Mouse (Mus musculus) megakaryocyte, embryonic 14.5 days (primary cell): ENCODE data around the gene Gng13. TPM values are rescaled to one million over a fixed set of nuclear protein-coding genes. Genes with fewer than 3 reads are reported as not detected.

ENCODE experiments used
- H3K27me3 ChIP-seq: replicated peaks from 2 replicates; pipeline ENCODE3; 2012; ENCODE audit warnings: inconsistent platforms
- H3K36me3 ChIP-seq: replicated peaks from 2 replicates; pipeline ENCODE3; 2012; ENCODE audit warnings: low read length, inconsistent platforms, mixed read lengths
- H3K4me1 ChIP-seq: 2 replicates; pipeline ENCODE4 v1.6.1; 2012; ENCODE audit warnings: inconsistent platforms
- H3K4me3 ChIP-seq: replicated peaks from 2 replicates; pipeline ENCODE3; 2012; ENCODE audit warnings: moderate library complexity, mild to moderate bottlenecking, inconsistent platforms
- H3K9me3 ChIP-seq: 2 replicates; pipeline ENCODE4 v1.6.1; 2012; ENCODE audit warnings: inconsistent platforms
- FLI1 ChIP-seq: IDR thresholded peaks from 2 replicates; pipeline ENCODE4 v1.6.1; 2012; ENCODE audit warnings: low read length, inconsistent platforms, mixed read lengths
- GATA1 ChIP-seq: IDR thresholded peaks from 3 replicates; pipeline ENCODE4 v1.6.1; 2012; ENCODE audit warnings: mixed read lengths, low read length, inconsistent platforms, borderline replicate concordance
- polyA plus RNA-seq: library from polyadenylated mRNA; stranded (reverse); fragments of >175 nt; gene quantifications from 2 replicates; pipeline ENCODE4 v1.2.3, GENCODE M21; 2012; ENCODE audit warnings: low replicate concordance; ENCODE audit not compliant: insufficient read depth

Gng13 gene
- polyA plus RNA-seq = not detected in 2 replicates

DNA sequence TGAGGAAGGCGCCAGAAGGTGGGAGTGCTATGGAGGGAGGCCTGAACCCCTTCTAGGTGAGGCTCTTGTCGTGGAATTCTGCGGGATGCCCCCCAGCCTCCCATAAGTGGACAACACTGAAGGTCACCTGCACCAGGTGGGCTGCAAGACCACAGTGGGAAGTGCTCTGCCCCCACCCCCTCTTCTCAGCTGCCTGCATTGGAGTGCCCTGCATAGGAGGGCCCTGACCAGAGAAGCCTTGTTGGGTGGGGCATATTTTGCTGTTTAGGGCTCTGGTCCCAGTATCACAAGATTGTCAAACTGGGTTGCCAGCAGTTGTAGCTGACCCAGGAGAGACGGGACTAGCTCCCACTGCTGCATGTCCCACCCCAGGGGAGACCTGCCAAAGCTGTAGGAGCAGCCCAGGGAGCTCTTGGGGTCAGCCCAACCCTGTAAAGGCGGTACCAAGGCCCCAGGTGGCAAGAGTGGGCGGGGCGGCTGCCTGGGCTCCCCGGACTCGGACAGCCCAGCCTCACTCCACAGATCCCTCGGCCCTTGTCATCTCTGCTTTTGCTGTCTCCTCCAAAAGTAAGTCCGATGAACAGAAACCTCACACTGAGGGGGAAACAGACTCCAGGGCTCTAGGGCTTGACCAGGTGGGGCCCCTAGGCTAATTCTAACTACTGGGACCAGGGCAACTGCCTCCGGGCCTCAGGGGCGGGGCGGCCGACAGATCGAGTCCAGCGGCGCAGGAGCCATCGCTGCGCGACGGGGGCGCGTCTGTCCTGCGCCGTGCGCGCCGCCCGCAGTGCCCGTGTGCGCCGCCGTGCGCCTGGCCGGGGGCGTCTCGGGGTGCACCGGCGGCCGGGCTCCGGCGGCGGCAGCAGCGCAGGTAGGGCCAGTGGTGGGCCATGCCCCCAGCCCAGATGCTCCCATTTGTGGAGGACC is at the start of gene Gng13:
TSS of gene Gng13 (plus strand) at position 461 of the 927 bp plus-strand sequence.
- Histone ChIP-seq H3K27me3 (peaks cover 62% of the 10 kb centered on the region), H3K4me1 (peaks cover 10% of the 10 kb centered on the region), H3K4me3 (no peak within 1 kb of the TSS), H3K36me3 (peaks cover 37% of the 10 kb centered on the region), H3K9me3 (peaks cover 8% of the 10 kb centered on the region)
- TF ChIP-seq GATA1 = no peak
- TF ChIP-seq FLI1 = no peak

DNA sequence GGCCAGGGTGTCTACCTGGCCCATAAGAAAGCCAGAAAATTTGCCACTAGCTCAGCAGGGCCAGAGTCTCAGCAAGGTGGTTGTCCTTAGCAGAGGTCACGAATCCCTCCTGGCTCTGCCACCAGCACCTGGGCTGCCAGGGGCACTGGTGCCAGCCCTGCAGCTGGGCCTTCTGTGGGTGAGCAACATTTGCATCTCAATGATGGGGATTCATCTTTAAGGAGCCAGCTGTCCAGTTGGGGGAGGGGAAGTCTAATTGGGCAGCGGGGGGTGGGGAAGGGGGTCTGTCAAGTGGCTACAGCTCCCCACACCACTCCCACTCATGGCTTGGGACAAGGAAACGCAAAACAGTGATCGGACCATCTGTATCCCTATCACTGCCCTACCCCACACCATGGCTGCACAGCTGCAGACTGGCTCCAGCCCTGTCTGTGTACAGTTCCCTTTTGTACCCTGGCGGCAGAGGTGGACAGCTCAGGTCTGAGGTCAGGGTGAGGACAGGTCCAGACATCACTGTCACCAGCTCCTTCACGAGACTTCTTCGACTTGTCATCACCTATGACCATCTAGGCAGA is 48.4 kb upstream of the Gng13 start:
- no peak for TF ChIP-seq FLI1
- TF ChIP-seq GATA1 = no peak
- H3K9me3 ChIP-seq = no peaks in the 10 kb centered on the region
- no peak overlapping the region for H3K4me3 ChIP-seq
- H3K4me1 ChIP-seq = no peaks in the 10 kb centered on the region
- no peaks in the 10 kb centered on the region for H3K36me3 ChIP-seq
- H3K27me3 ChIP-seq = peaks cover 80% of the 10 kb centered on the region

DNA sequence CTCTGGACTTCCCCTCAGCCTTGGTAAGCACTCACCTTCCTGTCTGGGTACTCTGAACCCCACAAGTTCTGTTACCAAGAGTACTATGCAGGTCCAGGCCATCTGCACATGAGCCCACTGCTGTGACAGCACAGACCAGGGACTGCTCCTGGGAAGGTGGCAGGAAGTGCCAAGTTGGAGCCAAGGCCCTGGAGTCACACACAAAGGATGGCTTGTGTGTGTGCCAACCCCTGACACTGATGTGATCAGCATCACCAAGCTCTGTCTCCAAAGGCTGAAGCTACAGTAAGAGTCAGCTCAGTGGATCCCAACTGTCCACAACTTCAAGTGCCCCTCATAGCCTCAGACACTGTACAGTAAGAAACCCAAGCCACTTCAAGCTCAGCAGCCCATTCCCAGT is 44.0 kb upstream of the Gng13 start:
- H3K9me3 ChIP-seq = peaks cover 15% of the 10 kb centered on the region
- H3K4me3 ChIP-seq = no peak overlapping the region
- no peaks in the 10 kb centered on the region for H3K4me1 ChIP-seq
- no peaks in the 10 kb centered on the region for H3K36me3 ChIP-seq
- TF ChIP-seq GATA1 = no peak
- TF ChIP-seq FLI1 = no peak
- H3K27me3 ChIP-seq = peaks cover 64% of the 10 kb centered on the region

DNA sequence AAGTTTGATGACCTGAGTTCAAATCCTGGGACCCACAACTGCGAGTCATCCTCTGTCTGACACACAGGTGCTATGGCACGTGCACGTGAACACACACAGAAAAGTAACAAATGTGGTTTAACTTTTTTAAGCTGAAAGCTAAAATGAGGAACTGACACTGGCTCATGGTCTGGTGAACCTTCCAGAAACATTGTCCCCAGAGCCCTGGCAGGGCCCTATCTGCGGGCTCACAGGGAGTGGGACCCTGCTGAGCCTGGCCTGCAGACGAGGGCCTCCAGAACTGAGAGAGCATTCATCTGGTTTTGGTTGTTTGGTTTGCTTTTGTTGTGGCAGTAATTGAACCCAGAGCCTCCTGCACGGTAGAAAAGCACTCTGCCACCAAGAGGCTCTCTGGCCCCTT is 39.0 kb upstream of the Gng13 start:
- Histone ChIP-seq H3K4me1 (no peaks in the 10 kb centered on the region), H3K36me3 (no peaks in the 10 kb centered on the region), H3K4me3 (no peak overlapping the region), H3K27me3 (peaks cover 60% of the 10 kb centered on the region), H3K9me3 (peaks cover 15% of the 10 kb centered on the region)
- TF ChIP-seq GATA1 = no peak
- TF ChIP-seq FLI1 = no peak

DNA sequence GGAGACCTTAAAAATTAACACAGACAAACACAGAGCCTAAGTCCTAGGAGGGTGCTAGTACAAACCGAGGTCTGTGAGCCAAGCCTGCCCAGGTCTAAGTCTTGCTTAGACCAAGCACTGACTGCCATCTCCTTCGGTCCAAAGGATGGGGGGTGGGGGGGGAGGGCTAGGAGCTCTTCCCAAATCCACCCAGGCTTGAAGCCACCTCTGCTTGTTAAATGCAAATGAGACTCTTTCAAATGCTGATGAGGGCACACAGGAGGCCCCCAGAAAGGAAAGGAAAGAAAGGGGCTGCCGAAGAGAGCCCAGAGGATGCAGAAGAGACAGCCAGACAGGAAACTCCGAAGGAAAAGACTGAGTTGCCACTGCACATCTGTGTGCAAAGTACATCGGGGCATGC is 37.2 kb upstream of the Gng13 start:
- peaks cover 14% of the 10 kb centered on the region for H3K9me3 ChIP-seq
- H3K4me3 ChIP-seq = no peak overlapping the region
- H3K27me3 ChIP-seq = peaks cover 66% of the 10 kb centered on the region
- no peak for TF ChIP-seq GATA1
- no peak for TF ChIP-seq FLI1
- no peaks in the 10 kb centered on the region for H3K36me3 ChIP-seq
- H3K4me1 ChIP-seq = no peaks in the 10 kb centered on the region

DNA sequence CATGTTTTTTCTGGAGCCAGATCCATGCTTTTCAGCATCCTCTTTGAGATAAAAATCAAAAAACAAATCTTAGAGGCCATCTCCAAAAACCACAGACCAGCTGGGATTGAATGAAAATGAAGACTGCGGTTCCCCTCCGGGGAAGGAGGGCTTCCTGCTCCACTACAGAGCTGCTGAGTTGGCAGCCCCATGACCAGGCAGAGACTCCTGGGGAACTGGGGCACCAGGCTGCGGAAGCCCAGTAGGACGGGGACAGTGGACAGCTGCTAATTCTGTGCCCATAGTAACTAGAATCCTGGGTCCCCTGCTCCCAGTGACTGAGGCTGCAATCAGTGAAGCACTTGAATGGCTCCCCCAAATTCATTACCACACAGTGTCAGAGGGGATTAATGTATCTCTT is 35.3 kb upstream of the Gng13 start:
- no peak overlapping the region for H3K4me3 ChIP-seq
- no peaks in the 10 kb centered on the region for H3K36me3 ChIP-seq
- peaks cover 73% of the 10 kb centered on the region for H3K27me3 ChIP-seq
- TF ChIP-seq GATA1 (no peak), FLI1 (no peak)
- H3K9me3 ChIP-seq = peaks cover 1% of the 10 kb centered on the region
- H3K4me1 ChIP-seq = no peaks in the 10 kb centered on the region

DNA sequence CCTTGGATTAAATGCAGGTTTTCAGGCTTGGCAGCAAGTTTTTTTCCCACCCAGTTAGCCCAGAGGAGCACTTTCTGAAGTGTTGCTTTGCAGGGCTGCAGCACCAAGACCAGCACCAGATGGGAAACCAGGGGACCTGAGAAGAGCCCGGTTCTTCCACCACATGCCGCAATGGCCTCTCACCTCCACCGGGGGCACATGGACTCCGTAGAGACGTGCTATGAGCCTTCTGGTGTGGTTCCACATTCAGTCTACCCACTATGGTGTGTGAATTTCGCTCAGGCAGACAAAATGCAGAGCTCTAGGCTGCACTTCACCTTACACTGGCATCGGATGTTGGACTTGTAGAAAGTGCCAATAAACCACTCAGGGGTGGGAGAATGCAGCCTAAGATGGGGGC is 30.6 kb upstream of the Gng13 start:
- H3K27me3 ChIP-seq = peaks cover 70% of the 10 kb centered on the region
- no peaks in the 10 kb centered on the region for H3K36me3 ChIP-seq
- peaks cover 3% of the 10 kb centered on the region; the same call in 1 of the 2 replicates for H3K4me1 ChIP-seq
- TF ChIP-seq GATA1 (no peak), FLI1 (no peak)
- H3K9me3 ChIP-seq = no peaks in the 10 kb centered on the region
- H3K4me3 ChIP-seq = no peak overlapping the region

DNA sequence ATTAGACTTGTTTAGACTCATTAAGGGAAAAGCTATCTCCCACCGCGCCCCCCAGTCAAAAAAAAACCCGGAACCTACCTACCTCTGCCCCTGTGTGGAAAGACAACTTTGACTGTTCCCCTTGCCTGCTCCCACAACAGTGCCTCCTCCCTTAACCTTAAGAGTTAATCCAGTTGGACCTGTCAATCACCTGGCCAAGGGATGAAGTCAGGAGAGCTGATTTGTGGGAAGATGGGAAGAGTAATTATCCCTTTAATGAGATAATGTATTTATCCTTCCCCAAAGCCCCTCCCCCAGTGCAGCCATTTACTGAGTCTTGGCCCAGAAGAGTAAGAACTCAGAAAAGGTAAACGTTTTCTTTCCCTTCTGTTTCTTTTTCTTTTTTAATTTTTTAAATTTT is 28.0 kb upstream of the Gng13 start:
- no peak for TF ChIP-seq GATA1
- no peak for TF ChIP-seq FLI1
- H3K27me3 ChIP-seq = peaks cover 68% of the 10 kb centered on the region
- H3K4me1 ChIP-seq = peaks cover 3% of the 10 kb centered on the region; the same call in 1 of the 2 replicates
- no peak overlapping the region for H3K4me3 ChIP-seq
- no peaks in the 10 kb centered on the region for H3K9me3 ChIP-seq
- no peaks in the 10 kb centered on the region for H3K36me3 ChIP-seq

DNA sequence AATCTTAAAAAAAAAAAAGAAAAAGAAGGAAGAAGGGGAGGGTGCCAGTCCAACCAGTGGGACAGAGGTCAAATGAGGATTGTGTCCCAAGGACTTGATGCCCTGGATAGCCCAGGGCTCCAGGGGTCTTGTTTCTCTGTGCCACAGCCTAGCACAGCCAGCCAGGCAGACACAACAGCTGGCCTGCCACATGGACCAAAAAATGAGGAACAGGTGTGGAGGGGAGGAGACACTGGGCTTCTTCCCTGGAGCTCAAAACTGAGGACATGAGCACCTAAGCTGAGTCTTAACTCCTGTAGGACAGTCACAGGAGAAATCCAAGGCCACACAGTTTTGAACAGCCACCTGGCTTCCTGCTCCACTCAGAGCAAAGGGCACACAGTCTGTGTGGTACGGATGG is 20.7 kb upstream of the Gng13 start:
- TF ChIP-seq FLI1 = no peak
- no peak for TF ChIP-seq GATA1
- peaks cover 3% of the 10 kb centered on the region; the same call in 1 of the 2 replicates for H3K9me3 ChIP-seq
- peaks cover 49% of the 10 kb centered on the region for H3K27me3 ChIP-seq
- no peaks in the 10 kb centered on the region for H3K36me3 ChIP-seq
- H3K4me3 ChIP-seq = no peak overlapping the region
- H3K4me1 ChIP-seq = no peaks in the 10 kb centered on the region; the same call in 1 of the 2 replicates

DNA sequence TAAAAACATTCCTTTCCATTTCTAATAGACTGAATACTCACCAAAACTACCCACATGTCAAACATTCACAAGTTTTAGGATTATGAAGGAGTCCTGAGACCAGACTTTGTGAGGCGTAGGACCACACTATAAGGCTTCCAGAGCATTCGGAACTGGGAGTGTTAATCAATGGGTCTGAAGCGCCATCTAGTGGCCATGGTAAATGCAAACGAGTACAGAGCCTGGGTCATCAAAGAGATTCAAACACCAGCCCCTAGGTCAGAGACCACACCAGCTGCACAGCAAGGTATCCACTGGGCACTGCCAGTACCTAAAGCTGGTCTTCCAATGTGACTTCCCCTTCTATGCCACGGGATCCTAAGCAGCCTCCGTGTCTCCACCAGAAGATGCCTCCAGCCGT is 18.5 kb upstream of the Gng13 start:
- Histone ChIP-seq H3K4me1 (no peaks in the 10 kb centered on the region), H3K4me3 (no peak overlapping the region), H3K36me3 (no peaks in the 10 kb centered on the region), H3K9me3 (peaks cover 3% of the 10 kb centered on the region; the same call in 1 of the 2 replicates), H3K27me3 (peaks cover 42% of the 10 kb centered on the region)
- no peak for TF ChIP-seq FLI1
- no peak for TF ChIP-seq GATA1
